In the genomic region with DNA sequence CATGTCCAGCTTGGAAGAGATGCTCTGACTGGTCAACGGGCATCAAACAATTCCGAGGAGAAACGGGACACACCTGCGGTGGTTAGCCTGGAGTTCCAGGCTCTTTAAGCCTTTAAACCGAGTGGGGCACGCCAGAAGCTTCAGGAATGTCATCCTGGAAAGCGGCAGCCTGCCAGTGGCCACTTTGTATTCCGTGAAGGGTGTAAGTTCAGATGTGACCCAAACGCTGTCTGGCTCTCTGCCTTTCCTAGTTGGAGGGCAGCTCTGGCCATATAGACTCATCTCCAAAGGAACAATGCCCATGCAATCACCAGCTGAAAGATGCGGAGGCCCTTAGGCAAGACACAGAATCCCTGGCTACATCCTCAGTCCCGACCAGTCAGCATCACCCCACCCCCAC, we compare ENCODE assay signal across 13 mouse cellular contexts.
DNase-seq lines count a peak whose midpoint lies in the region; ATAC-seq and TF ChIP-seq lines count a peak whose summit lies in the region.
"Had no signal": no experiment of that assay in that cellular context is flagged by ENCODE, and none has a peak within 500 bp of the region (broad histone marks: within the 10 kb centered on the region; RNA-seq: fewer than 3 reads in every experiment).

No protein-coding gene starts in this region.

- ATAC-seq in forebrain, embryonic 14.5 days: no peak
- no peak for ATAC-seq in forebrain, postnatal 0 days
- ATAC-seq in hindbrain, embryonic 12.5 days (ENCODE audit: low FRiP score): no peak

- peak overlapping the region; percentile 35 for H3K27ac ChIP-seq in forebrain, embryonic 14.5 days (ENCODE audit: low read depth, low read length)
- H3K27ac ChIP-seq in forebrain, postnatal 0 days (ENCODE audit: low read depth, low read length): no peak overlapping the region; the same call in 1 of the 2 replicates
- H3K27ac ChIP-seq in layer of hippocampus, adult 2 months: peak overlapping the region; percentile 77; the same call in 1 of the 2 replicates
- H3K27ac ChIP-seq in hindbrain, embryonic 12.5 days: no peak overlapping the region
- H3K27ac ChIP-seq: heart, embryonic 13.5 days; liver, embryonic 14.5 days; neural tube, embryonic 15.5 days; stomach, postnatal 0 days had no signal

- TF ChIP-seq CTCF in forebrain, postnatal 0 days (IDR thresholded peaks at IDR 0.05; ENCODE audit: low read depth): no peak
- TF ChIP-seq CTCF in layer of hippocampus, adult 2 months (conservative IDR thresholded peaks at IDR 0.05): no peak

- no peaks in the 10 kb centered on the region for H3K9me3 ChIP-seq in forebrain, embryonic 14.5 days (replicated peaks; ENCODE audit: control insufficient read depth, low read length)
- H3K9me3 ChIP-seq in forebrain, postnatal 0 days (ENCODE audit: low read length): no peaks in the 10 kb centered on the region
- H3K9me3 ChIP-seq in hindbrain, embryonic 12.5 days (replicated peaks): 0 out of 2 replicates have a peak, but pooled peaks cover 3% of the 10 kb centered on the region
- H3K9me3 ChIP-seq: heart, embryonic 13.5 days; neural tube, embryonic 15.5 days had no signal

- no peak overlapping the region for H3K4me3 ChIP-seq in forebrain, embryonic 14.5 days (ENCODE audit: low read depth, low read length)
- H3K4me3 ChIP-seq in forebrain, postnatal 0 days (ENCODE audit: low read depth, low read length): no peak overlapping the region
- H3K4me3 ChIP-seq in layer of hippocampus, adult 2 months: peak overlapping the region; percentile 9; the same call in 1 of the 2 replicates
- H3K4me3 ChIP-seq in hindbrain, embryonic 12.5 days: no peak overlapping the region
- H3K4me3 ChIP-seq: heart, embryonic 13.5 days; neural tube, embryonic 15.5 days had no signal

- no peak overlapping the region for H3K9ac ChIP-seq in forebrain, embryonic 14.5 days (ENCODE audit: low read length)
- no peak overlapping the region for H3K9ac ChIP-seq in forebrain, postnatal 0 days
- H3K9ac ChIP-seq in hindbrain, embryonic 12.5 days: no peak overlapping the region
- H3K9ac ChIP-seq: heart, embryonic 13.5 days; liver, embryonic 14.5 days; neural tube, embryonic 15.5 days had no signal

- 70% methylated on average over 11 of the region's 11 CpGs for WGBS in forebrain, embryonic 14.5 days
- 62% methylated on average over 11 of the region's 11 CpGs for WGBS in forebrain, postnatal 0 days
- 73% methylated on average over 11 of the region's 11 CpGs for WGBS in hindbrain, embryonic 12.5 days

- H3K4me2 ChIP-seq in forebrain, embryonic 14.5 days (ENCODE audit: low read length): no peak overlapping the region
- H3K4me2 ChIP-seq in forebrain, postnatal 0 days (ENCODE audit: low read depth): no peak overlapping the region
- H3K4me2 ChIP-seq in hindbrain, embryonic 12.5 days (replicated peaks): no peak overlapping the region
- H3K4me2 ChIP-seq: heart, embryonic 13.5 days; neural tube, embryonic 15.5 days had no signal

- H3K36me3 ChIP-seq in forebrain, embryonic 14.5 days (ENCODE audit: control insufficient read depth, insufficient read depth, low read length): no peaks in the 10 kb centered on the region
- H3K36me3 ChIP-seq in forebrain, postnatal 0 days (ENCODE audit: insufficient read depth): no peaks in the 10 kb centered on the region
- H3K36me3 ChIP-seq in hindbrain, embryonic 12.5 days: no peaks in the 10 kb centered on the region
- H3K36me3 ChIP-seq: heart, embryonic 13.5 days; neural tube, embryonic 15.5 days had no signal

- H3K27me3 ChIP-seq in forebrain, embryonic 14.5 days (replicated peaks; ENCODE audit: control insufficient read depth, insufficient read depth, low read length): no peaks in the 10 kb centered on the region
- no peaks in the 10 kb centered on the region; the same call in 1 of the 2 replicates for H3K27me3 ChIP-seq in forebrain, postnatal 0 days (ENCODE audit: insufficient read depth, low read length)
- H3K27me3 ChIP-seq in hindbrain, embryonic 12.5 days: no peaks in the 10 kb centered on the region
- H3K27me3 ChIP-seq: neural tube, embryonic 15.5 days had no signal

- no peak for DNase-seq in forebrain, embryonic 14.5 days (ENCODE audit: low spot score)
- DNase-seq in forebrain, postnatal 0 days: no peak
- DNase-seq in layer of hippocampus, adult 2 months (ENCODE audit: low spot score in 2 of 2): no peak
- no peak for DNase-seq in layer of hippocampus, adult 11-12 months (ENCODE audit: low spot score)
- DNase-seq in cerebellum, adult 8-10 months: peak; percentile 35
- DNase-seq in heart, postnatal 25 days (ENCODE audit: low spot score): peak; percentile 5
- no peak for DNase-seq in thymus, postnatal 0 days (ENCODE audit: low spot score)
- DNase-seq: thymus, postnatal 36 days had no signal

- H3K4me1 ChIP-seq in forebrain, embryonic 14.5 days (ENCODE audit: control insufficient read depth, insufficient read depth, low read length): no peaks in the 10 kb centered on the region
- no peaks in the 10 kb centered on the region for H3K4me1 ChIP-seq in forebrain, postnatal 0 days (ENCODE audit: insufficient read depth)
- H3K4me1 ChIP-seq in hindbrain, embryonic 12.5 days: no peaks in the 10 kb centered on the region
- H3K4me1 ChIP-seq: neural tube, embryonic 15.5 days had no signal

- intact Hi-C loops in heart, postnatal 25 days (cut with DNase I): no loop called here

Comparison
In these comparisons a context has a peak if more than half of its experiments do, and no peak if none do; other contexts are left out.
1. H3K27ac ChIP-seq: peak in forebrain, embryonic 14.5 days (single experiment) and layer of hippocampus, adult 2 months (single experiment); none in forebrain, postnatal 0 days (single experiment) and hindbrain, embryonic 12.5 days (single experiment).
2. DNase-seq: peak in cerebellum, adult 8-10 months (single experiment) and heart, postnatal 25 days (single experiment); none in forebrain, embryonic 14.5 days (single experiment), forebrain, postnatal 0 days (single experiment), layer of hippocampus, adult 2 months (0 of 2), layer of hippocampus, adult 11-12 months (single experiment) and thymus, postnatal 0 days (single experiment).